Mouse (Mus musculus) midbrain, embryonic 12.5 days (tissue): Measurements from ENCODE around the gene Socs3. TPM values are rescaled to one million over a fixed set of nuclear protein-coding genes. Genes with fewer than 3 reads are reported as not detected.

Experiments used
- ATAC-seq: fragments of 200-750 bp; cut with Nextera tagmentation; 2 replicates; pipeline ENCODE4 v1.8.0; 2017; ENCODE audit warnings: low read depth, moderate TSS enrichment, moderate library complexity; ENCODE audit not compliant: low FRiP score
- H3K27ac ChIP-seq: fragments of 300-500 bp; sonication (generic); replicated peaks from 2 replicates; pipeline ENCODE4 v1.5.1; 2016; ENCODE audit warnings: mild to moderate bottlenecking
- H3K27me3 ChIP-seq: fragments of 300-500 bp; sonication (generic); 2 replicates; pipeline ENCODE4 v1.6.1; 2016; ENCODE audit warnings: mild to moderate bottlenecking
- H3K36me3 ChIP-seq: fragments of 300-500 bp; sonication (generic); 2 replicates; pipeline ENCODE4 v1.6.1; 2016
- H3K4me1 ChIP-seq: fragments of 300-500 bp; sonication (generic); 2 replicates; pipeline ENCODE4 v1.6.1; 2016
- H3K4me2 ChIP-seq: fragments of 300-500 bp; sonication (generic); replicated peaks from 2 replicates; pipeline ENCODE4 v1.6.1; 2016; ENCODE audit warnings: mild to moderate bottlenecking, moderate library complexity
- H3K4me3 ChIP-seq: fragments of 300-500 bp; sonication (generic); 2 replicates; pipeline ENCODE4 v1.5.1; 2016; ENCODE audit warnings: mild to moderate bottlenecking
- H3K9ac ChIP-seq: fragments of 300-500 bp; sonication (generic); replicated peaks from 2 replicates; pipeline ENCODE4 v1.6.1; 2016; ENCODE audit warnings: mild to moderate bottlenecking, moderate library complexity
- H3K9me3 ChIP-seq: fragments of 300-500 bp; sonication (generic); 2 replicates; pipeline ENCODE4 v1.6.1; 2016; ENCODE audit warnings: mild to moderate bottlenecking
- WGBS: fragments of 180-500 bp; shearing (Covaris S2); methylation state at CpG from one replicate; pipeline ENCODE4 v1.1.7; 2016; 5-methylcytosine and 5-hydroxymethylcytosine counted together
- polyA plus RNA-seq: library from polyadenylated mRNA; unstranded; fragments of >200 nt; fragmentation: Nextera tagmentation; extraction: Ambion mirVana; gene quantifications from 2 replicates; pipeline ENCODE4 v1.2.1, GENCODE M21; 2016

Socs3 gene
- polyA plus RNA-seq, 1 experiment from 2014 or later: 13.2 TPM

DNA sequence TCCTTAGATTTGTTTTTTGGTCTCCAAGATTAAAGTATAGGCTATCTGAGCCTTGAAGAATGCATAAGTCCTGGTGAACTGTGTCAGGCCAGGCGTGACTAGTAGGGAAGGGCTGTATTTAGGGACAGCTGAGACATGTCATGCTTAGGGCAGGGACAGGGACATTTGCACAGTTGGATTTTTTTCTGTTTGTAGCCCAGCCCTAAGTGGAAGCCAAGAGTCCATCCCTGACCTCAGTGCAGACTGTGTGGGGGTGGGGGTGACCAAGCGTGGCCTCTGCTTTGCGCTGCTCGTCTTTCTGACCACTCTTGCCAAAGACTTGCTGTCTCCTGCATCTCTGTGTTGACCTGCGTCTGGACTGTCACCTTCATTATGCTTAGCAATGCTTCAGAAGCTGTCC is 34.4 kb upstream of the Socs3 start:
- no peak overlapping the region for H3K9ac ChIP-seq
- H3K4me3 ChIP-seq: no peak overlapping the region
- H3K4me2 ChIP-seq: no peak overlapping the region
- no peaks in the 10 kb centered on the region for H3K9me3 ChIP-seq
- H3K4me1 ChIP-seq: peaks cover 17% of the 10 kb centered on the region
- WGBS: 90% methylated on average over 5 of the region's 5 CpGs
- ATAC-seq: no peak
- H3K36me3 ChIP-seq: peaks cover 74% of the 10 kb centered on the region
- H3K27ac ChIP-seq: no peak overlapping the region
- H3K27me3 ChIP-seq: no peaks in the 10 kb centered on the region

GRCm38 (mm10) chr11:118003718-118004117 is 33.9 kb upstream of the Socs3 start:
- Histone ChIP-seq H3K9ac (no peak overlapping the region), H3K36me3 (peaks cover 79% of the 10 kb centered on the region), H3K4me3 (no peak overlapping the region), H3K27me3 (no peaks in the 10 kb centered on the region), H3K4me1 (peaks cover 12% of the 10 kb centered on the region), H3K4me2 (no peak overlapping the region), H3K27ac (no peak overlapping the region), H3K9me3 (no peaks in the 10 kb centered on the region)
- WGBS: 86% methylated on average over 5 of the region's 5 CpGs
- no peak for ATAC-seq

DNA sequence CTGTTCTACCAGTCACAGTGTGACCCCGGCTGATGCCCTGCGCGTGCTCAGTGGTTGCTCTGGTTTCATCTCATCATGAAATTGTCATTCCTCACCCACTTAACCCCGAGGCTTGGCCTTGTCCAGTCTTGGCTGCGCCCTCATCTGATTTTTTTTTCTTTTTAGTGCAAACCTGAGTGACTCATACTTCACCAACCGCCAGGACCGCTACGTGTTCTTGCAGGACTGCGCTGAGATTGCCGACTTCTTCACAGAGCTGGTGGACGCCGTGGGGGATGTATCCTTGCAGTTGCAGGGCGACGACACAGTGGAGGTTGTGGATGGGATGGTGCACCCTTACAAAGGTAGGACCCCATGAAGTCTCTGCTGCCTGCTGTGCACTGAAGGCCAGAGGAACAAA is 33.3 kb upstream of the Socs3 start:
- Histone ChIP-seq H3K27ac (no peak overlapping the region), H3K4me3 (no peak overlapping the region), H3K36me3 (peaks cover 84% of the 10 kb centered on the region), H3K4me2 (no peak overlapping the region), H3K9ac (no peak overlapping the region), H3K9me3 (no peaks in the 10 kb centered on the region), H3K27me3 (no peaks in the 10 kb centered on the region), H3K4me1 (peaks cover 7% of the 10 kb centered on the region)
- WGBS: 97% methylated on average over 14 of the region's 14 CpGs
- ATAC-seq: no peak

DNA sequence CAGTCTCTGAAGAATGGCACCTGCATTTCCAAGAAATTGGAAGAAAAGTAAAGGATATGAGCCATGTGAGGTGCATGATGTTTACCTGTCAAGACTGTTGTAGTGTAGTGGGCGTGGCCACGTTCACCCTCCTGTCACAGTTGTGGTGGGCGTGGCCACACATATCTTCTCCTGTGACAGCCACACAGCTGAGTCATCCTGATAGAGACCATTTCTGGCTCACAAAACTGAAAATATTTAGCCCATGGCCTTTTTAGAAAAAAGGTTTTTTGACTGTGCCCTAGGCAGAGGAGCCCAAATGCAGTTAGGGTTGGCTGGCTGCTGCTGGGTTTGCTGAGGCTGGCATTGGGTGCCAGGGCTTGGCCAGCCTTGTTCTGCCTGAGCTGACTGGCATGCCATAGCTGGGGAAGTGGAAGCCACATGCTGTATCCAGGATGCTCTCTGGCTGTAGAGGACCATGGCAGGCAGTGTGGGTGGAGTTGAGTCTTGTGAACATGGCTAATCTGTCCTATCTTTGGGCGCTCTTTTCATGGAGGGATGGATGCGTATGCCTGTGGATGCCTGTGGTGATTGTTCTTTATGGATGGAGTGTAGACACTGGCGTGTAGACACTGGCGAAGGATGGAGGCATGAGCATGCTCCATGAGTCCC is 30.8 kb upstream of the Socs3 start:
- Histone ChIP-seq H3K9ac (no peak overlapping the region), H3K4me1 (no peaks in the 10 kb centered on the region; the same call in 1 of the 2 replicates), H3K4me3 (no peak overlapping the region), H3K4me2 (no peak overlapping the region), H3K9me3 (no peaks in the 10 kb centered on the region), H3K27me3 (no peaks in the 10 kb centered on the region), H3K27ac (no peak overlapping the region), H3K36me3 (peaks cover 73% of the 10 kb centered on the region)
- 93% methylated on average over 7 of the region's 7 CpGs for WGBS
- ATAC-seq: no peak

- Histone ChIP-seq H3K4me2 (no peak overlapping the region), H3K36me3 (peaks cover 67% of the 10 kb centered on the region), H3K9me3 (no peaks in the 10 kb centered on the region), H3K9ac (no peak overlapping the region), H3K4me1 (peaks cover 3% of the 10 kb centered on the region), H3K27me3 (no peaks in the 10 kb centered on the region), H3K27ac (no peak overlapping the region), H3K4me3 (no peak overlapping the region)
- no peak for ATAC-seq
- WGBS: 76% methylated on average over 1 of the region's 1 CpGs
These were observed 30.2 kb upstream of the Socs3 start for GRCm38 (mm10) chr11:118000083-118000482.

DNA sequence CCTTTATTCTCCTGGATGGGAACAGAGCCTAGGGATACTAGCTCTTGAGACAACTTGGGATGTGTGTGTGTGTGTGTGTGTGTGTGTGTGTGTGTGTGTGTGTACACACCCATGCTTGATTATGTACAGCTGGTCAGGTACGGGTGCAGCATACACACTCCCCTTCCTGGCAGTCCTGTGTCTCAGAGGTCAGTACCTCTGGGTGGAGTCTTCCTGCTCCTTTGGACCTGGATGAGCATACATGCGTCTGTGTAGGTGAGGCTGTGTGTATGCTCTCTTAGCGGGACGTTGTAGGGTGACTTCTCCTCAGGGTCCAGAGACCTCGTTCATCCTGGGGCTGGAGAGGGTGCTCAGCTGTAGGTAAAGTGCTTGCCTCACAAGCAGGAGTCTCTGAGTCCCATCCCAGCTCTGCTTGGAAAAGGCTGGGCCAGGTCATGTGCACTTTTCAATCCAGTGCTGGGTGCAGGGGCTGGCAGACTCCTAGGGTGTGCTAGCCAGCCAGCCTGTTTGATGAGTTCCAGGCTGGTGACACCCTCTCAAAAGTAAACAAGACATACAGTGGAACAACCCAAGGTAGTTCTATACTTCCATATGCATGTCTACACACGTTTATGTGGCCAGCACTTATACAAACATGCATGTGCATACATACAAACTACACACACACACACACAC is 29.6 kb upstream of the Socs3 start:
- H3K4me3 ChIP-seq: no peak overlapping the region
- H3K4me1 ChIP-seq: peaks cover 8% of the 10 kb centered on the region
- WGBS: 92% methylated on average over 6 of the region's 6 CpGs
- H3K4me2 ChIP-seq: no peak overlapping the region
- H3K9ac ChIP-seq: no peak overlapping the region
- no peak for ATAC-seq
- H3K27me3 ChIP-seq: no peaks in the 10 kb centered on the region
- no peak overlapping the region for H3K27ac ChIP-seq
- H3K9me3 ChIP-seq: no peaks in the 10 kb centered on the region
- peaks cover 61% of the 10 kb centered on the region for H3K36me3 ChIP-seq

DNA sequence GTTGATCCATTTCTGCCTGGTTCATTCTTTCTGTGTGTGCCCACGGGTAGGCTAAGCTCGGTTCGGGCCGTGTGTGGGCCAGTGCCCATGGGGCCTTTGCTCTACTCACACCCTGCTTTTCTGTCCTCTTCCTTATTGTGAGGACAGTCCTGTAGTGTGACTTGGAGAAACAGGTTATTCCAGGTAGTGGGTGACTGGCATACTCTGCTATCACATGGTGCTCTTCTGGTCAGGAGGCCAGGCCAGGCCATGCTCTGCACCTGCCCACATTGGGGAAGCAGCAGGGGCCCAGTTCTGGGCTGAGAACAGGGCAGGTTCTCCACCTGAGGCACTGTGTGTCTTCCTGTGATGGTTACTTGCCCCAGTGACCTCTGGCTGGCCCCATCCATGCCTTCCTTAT is 28.5 kb upstream of the Socs3 start:
- ATAC-seq: no peak
- WGBS: 90% methylated on average over 4 of the region's 4 CpGs
- H3K27me3 ChIP-seq: no peaks in the 10 kb centered on the region

GRCm38 (mm10) chr11:117997085-117997484 is 27.2 kb upstream of the Socs3 start:
- H3K27ac ChIP-seq: no peak overlapping the region
- WGBS: 94% methylated on average over 2 of the region's 2 CpGs
- H3K9me3 ChIP-seq: no peaks in the 10 kb centered on the region
- ATAC-seq: no peak
- peaks cover 17% of the 10 kb centered on the region for H3K4me1 ChIP-seq
- H3K4me2 ChIP-seq: no peak overlapping the region
- no peak overlapping the region for H3K9ac ChIP-seq
- H3K27me3 ChIP-seq: no peaks in the 10 kb centered on the region
- no peak overlapping the region for H3K4me3 ChIP-seq
- H3K36me3 ChIP-seq: peaks cover 39% of the 10 kb centered on the region

More for the DNA sequence above, 28.5 kb upstream of the Socs3 start:
- Histone ChIP-seq H3K4me2 (no peak overlapping the region), H3K4me3 (no peak overlapping the region), H3K27ac (no peak overlapping the region), H3K9me3 (no peaks in the 10 kb centered on the region), H3K4me1 (peaks cover 8% of the 10 kb centered on the region), H3K36me3 (peaks cover 50% of the 10 kb centered on the region), H3K9ac (no peak overlapping the region)

- WGBS: 30% methylated on average over 3 of the region's 3 CpGs
- ATAC-seq: no peak
- no peaks in the 10 kb centered on the region for H3K9me3 ChIP-seq
- H3K36me3 ChIP-seq: peaks cover 30% of the 10 kb centered on the region
- H3K4me3 ChIP-seq: no peak overlapping the region
- H3K27ac ChIP-seq: no peak overlapping the region
- no peaks in the 10 kb centered on the region for H3K27me3 ChIP-seq
- H3K9ac ChIP-seq: no peak overlapping the region
- no peak overlapping the region for H3K4me2 ChIP-seq
- peaks cover 25% of the 10 kb centered on the region for H3K4me1 ChIP-seq
These were observed 26.2 kb upstream of the Socs3 start for GRCm38 (mm10) chr11:117996066-117996465.

GRCm38 (mm10) chr11:117995661-117996060 is 25.8 kb upstream of the Socs3 start:
- 62% methylated on average over 3 of the region's 3 CpGs for WGBS
- no peak overlapping the region for H3K27ac ChIP-seq
- no peak overlapping the region for H3K4me3 ChIP-seq
- H3K9me3 ChIP-seq: no peaks in the 10 kb centered on the region
- no peak overlapping the region for H3K4me2 ChIP-seq
- peaks cover 26% of the 10 kb centered on the region for H3K36me3 ChIP-seq
- no peaks in the 10 kb centered on the region for H3K27me3 ChIP-seq
- no peak for ATAC-seq
- H3K4me1 ChIP-seq: peaks cover 28% of the 10 kb centered on the region
- no peak overlapping the region for H3K9ac ChIP-seq

DNA sequence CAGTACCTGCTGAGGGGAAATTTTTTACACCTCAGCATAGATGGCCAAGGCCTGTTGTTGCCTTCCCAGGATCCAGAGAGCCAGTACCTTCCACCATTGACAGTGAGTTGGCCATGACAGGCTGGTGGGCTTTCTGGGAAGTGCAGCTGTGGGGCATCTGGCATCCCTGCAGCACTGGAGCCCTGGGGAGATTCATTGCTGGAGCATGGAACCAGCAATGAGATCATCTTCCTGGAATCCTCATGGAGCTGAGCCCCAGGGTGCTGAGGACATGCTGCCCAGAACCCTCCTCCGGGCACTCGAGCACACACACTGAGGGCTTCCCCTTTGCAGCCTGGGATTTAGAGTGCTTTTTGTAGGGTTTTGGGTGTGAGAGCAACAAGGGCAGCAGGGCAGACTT is 25.4 kb upstream of the Socs3 start:
- WGBS: 38% methylated on average over 2 of the region's 2 CpGs
- H3K27ac ChIP-seq: 0 out of 2 replicates have a peak overlapping the region, but pooled peaks have one; percentile 15
- H3K9ac ChIP-seq: no peak overlapping the region
- H3K4me1 ChIP-seq: peaks cover 32% of the 10 kb centered on the region
- no peak overlapping the region for H3K4me3 ChIP-seq
- H3K9me3 ChIP-seq: no peaks in the 10 kb centered on the region
- peaks cover 22% of the 10 kb centered on the region for H3K36me3 ChIP-seq
- H3K4me2 ChIP-seq: no peak overlapping the region
- ATAC-seq: no peak
- no peaks in the 10 kb centered on the region for H3K27me3 ChIP-seq

GRCm38 (mm10) chr11:117994250-117995057 is 24.6 kb upstream of the Socs3 start:
- Histone ChIP-seq H3K27me3 (no peaks in the 10 kb centered on the region), H3K4me1 (peaks cover 40% of the 10 kb centered on the region), H3K4me2 (no peak overlapping the region), H3K36me3 (0 out of 2 replicates have a peak, but pooled peaks cover 14% of the 10 kb centered on the region), H3K27ac (0 out of 2 replicates have a peak overlapping the region, but pooled peaks have one; percentile 15), H3K9me3 (no peaks in the 10 kb centered on the region), H3K4me3 (no peak overlapping the region), H3K9ac (no peak overlapping the region)
- 77% methylated on average over 9 of the region's 9 CpGs for WGBS
- no peak for ATAC-seq
